Mouse (Mus musculus) heart, postnatal 0 days (tissue): ENCODE results near the gene Fbxl20. TPM values are rescaled to one million over a fixed set of nuclear protein-coding genes. Genes with fewer than 3 reads are reported as not detected.
A peak's percentile ranks its signal among the peaks of the same experiment; 100 is the strongest.

Experiments
- ATAC-seq: fragments of 200-750 bp; cut with Nextera tagmentation; 2 replicates; pipeline ENCODE4 v1.8.0; 2017; ENCODE audit warnings: low read depth, moderate number of reproducible peaks, moderate library complexity; ENCODE audit not compliant: insufficient read depth
- DNase-seq: peaks from one replicate; pipeline ENCODE4 v3.0.0-alpha.2; 2016; ENCODE audit warnings: low spot score
- H3K27ac ChIP-seq: fragments of 300-500 bp; sonication (generic); 2 replicates; pipeline ENCODE4 v1.5.1; 2014; ENCODE audit warnings: low read depth, mild to moderate bottlenecking
- H3K27me3 ChIP-seq: fragments of 300-500 bp; sonication (generic); 2 replicates; pipeline ENCODE4 v1.6.1; 2014; ENCODE audit warnings: low read length, mixed read lengths; ENCODE audit not compliant: control insufficient read depth, insufficient read depth
- H3K36me3 ChIP-seq: fragments of 300-500 bp; sonication (generic); replicated peaks from 2 replicates; pipeline ENCODE4 v1.6.1; 2014; ENCODE audit warnings: low read length, mixed read lengths; ENCODE audit not compliant: control insufficient read depth, insufficient read depth
- H3K4me1 ChIP-seq: fragments of 300-500 bp; sonication (generic); 2 replicates; pipeline ENCODE4 v1.6.1; 2014; ENCODE audit warnings: antibody characterized with exemption; ENCODE audit not compliant: control insufficient read depth, insufficient read depth
- H3K4me2 ChIP-seq: fragments of 300-500 bp; sonication (generic); 2 replicates; pipeline ENCODE4 v1.6.1; 2014; ENCODE audit warnings: low read depth, mild to moderate bottlenecking, low read length, moderate library complexity
- H3K4me3 ChIP-seq: fragments of 300-500 bp; sonication (generic); 2 replicates; pipeline ENCODE4 v1.5.1; 2014; ENCODE audit warnings: low read depth, low read length
- H3K9ac ChIP-seq: fragments of 300-500 bp; sonication (generic); replicated peaks from 2 replicates; pipeline ENCODE4 v1.6.1; 2014; ENCODE audit warnings: low read depth, low read length, mixed read lengths
- H3K9me3 ChIP-seq: fragments of 300-500 bp; sonication (generic); replicated peaks from 2 replicates; pipeline ENCODE4 v1.6.1; 2016; ENCODE audit warnings: low read length; ENCODE audit not compliant: control insufficient read depth
- CTCF ChIP-seq: IDR thresholded peaks from 2 replicates; pipeline ENCODE4 v1.5.1; 2016; ENCODE audit warnings: antibody characterized with exemption, control low read depth, low read depth
- EP300 ChIP-seq: IDR thresholded peaks from 2 replicates; pipeline ENCODE4 v1.6.1; 2016; ENCODE audit warnings: antibody characterized with exemption, low read depth
- WGBS: fragments of 180-500 bp; shearing (Covaris S2); extraction: QIAGEN DNeasy Blood & Tissue Kit; methylation state at CpG from one replicate; pipeline ENCODE4 v1.1.7; 2014; 5-methylcytosine and 5-hydroxymethylcytosine counted together
- polyA plus RNA-seq: library from polyadenylated mRNA; unstranded; fragments of >200 nt; fragmentation: Nextera tagmentation; extraction: Ambion mirVana; gene quantifications from 2 replicates; pipeline ENCODE4 v1.2.1, GENCODE M21; 2015
- total RNA-seq: library from RNA; depleted of rRNA; stranded (reverse); fragments of >200 nt; gene quantifications from 2 replicates; pipeline ENCODE4 v1.2.3, GENCODE M21; 2014; ENCODE audit warnings: low replicate concordance

The Fbxl20 gene
- total and polyA plus RNA-seq, 2 experiments from 2014 or later = 8.8 to 12.5 TPM

GRCm38 (mm10) chr11:98145856-98146255, 4.3 kb downstream of the Fbxl20 start:
- no peak for ATAC-seq
- no peak overlapping the region for H3K4me3 ChIP-seq
- no peaks in the 10 kb centered on the region for H3K27me3 ChIP-seq
- no peak overlapping the region for H3K4me2 ChIP-seq
- H3K36me3 ChIP-seq = no peaks in the 10 kb centered on the region
- H3K4me1 ChIP-seq = peaks cover 18% of the 10 kb centered on the region
- DNase-seq = no peak
- 74% methylated on average over 7 of the region's 7 CpGs for WGBS
- TF ChIP-seq CTCF = no peak
- TF ChIP-seq EP300 = no peak
- no peaks in the 10 kb centered on the region for H3K9me3 ChIP-seq
- no peak overlapping the region for H3K9ac ChIP-seq
- no peak overlapping the region for H3K27ac ChIP-seq

GRCm38 (mm10) chr11:98142545-98142944, 7.7 kb downstream of the Fbxl20 start:
- ATAC-seq (no peak), DNase-seq (no peak)
- H3K27ac ChIP-seq = no peak overlapping the region
- no peak overlapping the region for H3K9ac ChIP-seq
- no peak overlapping the region for H3K4me3 ChIP-seq
- H3K4me2 ChIP-seq = no peak overlapping the region
- H3K4me1 ChIP-seq = peaks cover 24% of the 10 kb centered on the region
- TF ChIP-seq CTCF (no peak), EP300 (no peak)
- WGBS = 84% methylated on average over 2 of the region's 2 CpGs
- H3K36me3 ChIP-seq = no peaks in the 10 kb centered on the region
- H3K9me3 ChIP-seq = no peaks in the 10 kb centered on the region
- H3K27me3 ChIP-seq = no peaks in the 10 kb centered on the region

DNA sequence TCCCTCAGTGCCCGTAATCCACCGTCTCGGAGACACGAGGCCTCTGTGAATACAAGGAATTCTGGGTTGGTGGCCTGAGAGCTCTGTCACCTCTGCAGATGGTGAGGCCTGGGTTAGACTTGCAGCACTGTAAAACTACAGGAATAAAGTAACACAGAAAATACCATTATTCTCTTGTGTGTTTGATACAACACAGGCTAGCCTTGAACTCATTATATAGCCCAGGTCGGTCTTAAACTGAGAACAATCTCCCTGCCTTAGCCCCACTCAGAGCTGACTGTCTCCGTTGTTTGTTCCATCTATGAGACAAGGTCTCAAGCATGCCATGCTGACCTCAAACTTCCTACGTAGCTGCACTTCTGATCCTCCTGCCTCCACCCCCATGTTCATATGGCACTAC, 11.3 kb downstream of the Fbxl20 start:
- H3K27ac ChIP-seq = peak overlapping the region; percentile 54
- H3K4me1 ChIP-seq = peaks cover 26% of the 10 kb centered on the region
- H3K27me3 ChIP-seq = no peaks in the 10 kb centered on the region
- DNase-seq = no peak
- no peaks in the 10 kb centered on the region for H3K9me3 ChIP-seq
- WGBS = 27% methylated on average over 7 of the region's 7 CpGs
- no peak for ATAC-seq
- peak overlapping the region; percentile 32; the same call in 1 of the 2 replicates for H3K9ac ChIP-seq
- no peak overlapping the region for H3K4me2 ChIP-seq
- no peak overlapping the region for H3K4me3 ChIP-seq
- TF ChIP-seq CTCF (no peak), EP300 (no peak)
- H3K36me3 ChIP-seq = no peaks in the 10 kb centered on the region

DNA sequence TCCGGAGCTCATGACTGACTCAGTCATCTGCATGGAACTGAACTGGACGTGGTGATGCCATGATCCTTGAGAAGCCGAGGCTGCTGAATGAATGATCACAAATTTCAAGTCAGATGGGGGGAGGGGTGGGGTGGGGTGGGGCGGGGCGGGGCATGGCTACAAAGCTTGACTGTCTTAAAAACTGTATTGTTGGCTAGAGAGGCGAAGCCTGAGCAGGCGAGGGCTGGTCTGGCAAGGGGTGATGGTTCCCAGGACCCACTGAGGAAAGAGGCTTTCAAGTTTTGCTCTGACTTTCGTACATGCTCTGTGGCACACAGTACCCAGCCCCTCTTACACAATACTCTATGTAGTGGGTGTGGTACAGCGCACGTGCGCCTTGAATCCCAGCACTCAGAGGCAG, 12.4 kb downstream of the Fbxl20 start:
- Histone ChIP-seq H3K4me3 (no peak overlapping the region), H3K9me3 (no peaks in the 10 kb centered on the region), H3K4me2 (no peak overlapping the region), H3K27me3 (no peaks in the 10 kb centered on the region), H3K36me3 (no peaks in the 10 kb centered on the region), H3K9ac (no peak overlapping the region), H3K27ac (no peak overlapping the region), H3K4me1 (peaks cover 27% of the 10 kb centered on the region)
- no peak for DNase-seq
- no peak for ATAC-seq
- TF ChIP-seq CTCF (no peak), EP300 (no peak)
- WGBS = 87% methylated on average over 11 of the region's 11 CpGs

- H3K27ac ChIP-seq = peak overlapping the region; percentile 51; the same call in 1 of the 2 replicates
- ATAC-seq (peak; percentile 77), DNase-seq (peak; percentile 67)
- 17% methylated on average over 4 of the region's 4 CpGs for WGBS
- H3K36me3 ChIP-seq = no peaks in the 10 kb centered on the region
- no peak overlapping the region for H3K4me2 ChIP-seq
- H3K4me1 ChIP-seq = peaks cover 27% of the 10 kb centered on the region
- H3K4me3 ChIP-seq = no peak overlapping the region
- H3K27me3 ChIP-seq = no peaks in the 10 kb centered on the region
- TF ChIP-seq EP300 (no peak), CTCF (no peak)
- no peak overlapping the region for H3K9ac ChIP-seq
- no peaks in the 10 kb centered on the region for H3K9me3 ChIP-seq
Measured at GRCm38 (mm10) chr11:98134951-98135350, 15.3 kb downstream of the Fbxl20 start.

DNA sequence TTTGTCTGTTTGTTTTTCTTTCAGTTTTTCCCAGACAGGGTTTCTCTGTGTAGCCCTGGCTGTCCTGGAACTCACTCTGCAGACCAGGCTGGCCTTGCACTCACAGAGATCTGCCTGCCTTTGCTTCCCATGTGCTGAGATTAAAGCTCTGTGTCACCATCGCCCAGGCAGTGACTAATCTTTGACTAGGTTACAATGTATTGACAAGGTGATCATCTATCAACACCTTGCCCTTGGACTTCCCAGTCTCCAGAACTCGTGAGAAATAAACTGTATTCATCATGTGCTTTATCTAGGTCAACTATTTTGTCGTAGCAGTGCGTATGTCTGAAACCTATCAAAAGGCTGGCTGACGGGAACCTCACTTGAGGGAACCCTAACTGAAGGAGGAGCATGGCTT, 26.8 kb downstream of the Fbxl20 start:
- no peak for ATAC-seq
- H3K36me3 ChIP-seq = peaks cover 17% of the 10 kb centered on the region

More for the DNA sequence above, 26.8 kb downstream of the Fbxl20 start:
- Histone ChIP-seq H3K4me3 (no peak overlapping the region), H3K9me3 (no peaks in the 10 kb centered on the region), H3K27me3 (no peaks in the 10 kb centered on the region), H3K4me1 (no peaks in the 10 kb centered on the region), H3K9ac (no peak overlapping the region), H3K27ac (no peak overlapping the region), H3K4me2 (no peak overlapping the region)
- TF ChIP-seq EP300 (no peak), CTCF (no peak)
- 72% methylated on average over 5 of the region's 5 CpGs for WGBS
- no peak for DNase-seq
